Mouse (Mus musculus) G1E-ER4 (cell line): ENCODE results near the gene Cux1. TPM values are rescaled to one million over a fixed set of nuclear protein-coding genes. Genes with fewer than 3 reads are reported as not detected.

ENCODE experiments used
- GATA1 ChIP-seq: IDR thresholded peaks from one replicate; pipeline ENCODE4 v1.8.0; 2012; ENCODE audit warnings: low read length, inconsistent platforms
- polyA plus RNA-seq: library from polyadenylated mRNA; stranded (reverse); fragments of >175 nt; gene quantifications from 2 replicates; pipeline ENCODE4 v1.2.3, GENCODE M21; 2012

Gene Cux1
- polyA plus RNA-seq, 1 experiment = not detected

DNA sequence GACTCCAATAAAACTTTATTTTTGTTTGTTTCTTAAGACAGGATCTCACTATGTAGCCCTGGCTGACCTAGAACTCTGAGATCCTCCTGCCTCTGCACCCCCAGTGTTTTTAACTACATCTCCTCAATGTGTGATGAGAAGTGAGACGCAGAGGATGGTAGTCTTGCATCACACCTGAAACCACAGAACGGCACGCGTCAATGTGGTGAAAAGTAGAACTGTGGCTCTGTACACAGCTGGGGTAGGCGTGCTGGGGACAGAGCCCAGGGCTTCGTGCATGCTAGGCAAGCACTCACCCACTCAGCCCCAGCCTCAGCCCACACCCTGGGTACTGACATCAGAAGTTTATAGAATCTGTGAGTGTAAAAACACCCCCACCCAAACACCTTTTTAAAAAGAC, 107.4 kb downstream of the Cux1 start:
- no peak for TF ChIP-seq GATA1

DNA sequence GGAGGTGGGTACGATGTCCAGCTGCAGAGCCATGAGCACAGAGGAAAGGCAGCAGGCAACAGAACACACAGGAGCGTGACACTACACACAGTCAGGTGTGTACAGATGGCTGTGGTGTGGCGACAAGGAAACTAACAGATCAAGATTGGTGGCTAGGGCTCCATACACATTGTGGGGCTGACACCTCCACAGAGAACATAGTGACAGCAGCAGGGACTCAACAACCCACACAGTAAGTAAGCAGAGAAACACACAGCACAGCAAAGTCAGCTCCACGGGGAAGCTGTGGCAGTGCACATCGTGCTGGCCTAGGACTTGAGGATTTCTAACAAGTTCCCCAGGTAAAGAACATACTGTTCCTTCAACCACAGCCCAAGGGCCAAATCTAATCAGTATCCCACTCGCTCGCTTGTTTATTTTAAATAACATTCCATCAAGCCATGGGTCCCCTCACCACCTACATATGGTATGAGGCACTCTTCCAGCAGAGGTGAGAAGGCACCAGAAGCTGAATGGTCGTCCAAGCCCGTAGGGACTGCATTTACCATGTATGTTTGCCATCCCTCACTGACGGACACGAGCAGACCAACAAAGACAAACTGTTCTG, 108.3 kb downstream of the Cux1 start:
- TF ChIP-seq GATA1 = no peak

DNA sequence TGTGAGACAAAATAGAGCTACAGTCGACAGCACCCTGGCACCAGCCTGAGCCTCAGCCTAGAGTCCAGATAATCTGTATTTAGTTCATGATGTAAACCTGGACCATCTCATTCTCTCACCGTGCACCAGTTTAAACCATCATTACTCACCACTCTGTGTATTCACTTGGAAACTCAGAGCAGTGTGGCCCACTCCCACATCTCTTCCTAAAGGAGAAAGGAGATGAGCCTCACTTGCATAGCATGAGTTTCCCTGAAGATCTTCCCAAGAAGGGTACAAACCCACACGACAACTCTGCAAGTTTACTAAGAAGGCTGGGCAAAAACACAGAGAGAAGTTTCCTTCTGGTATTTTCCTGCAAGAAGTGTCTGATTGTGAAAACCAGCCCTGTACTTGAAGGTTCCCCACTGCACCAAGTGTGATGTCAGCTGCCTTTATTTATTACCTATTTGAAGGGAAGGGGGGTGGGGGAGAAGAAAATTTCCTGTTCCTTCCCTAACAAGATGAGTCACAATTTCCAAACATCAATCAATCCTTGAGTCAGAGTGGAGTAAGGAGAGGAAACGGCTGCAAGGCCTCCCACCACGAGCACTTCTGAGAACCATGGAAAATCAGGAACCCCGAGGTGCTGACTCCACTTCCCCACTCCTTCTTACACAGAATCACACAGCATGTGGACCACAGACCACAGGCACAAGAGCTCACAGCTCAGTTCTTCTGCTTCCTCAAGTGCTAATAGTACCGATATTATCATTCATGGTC, 109.0 kb downstream of the Cux1 start:
- no peak for TF ChIP-seq GATA1

DNA sequence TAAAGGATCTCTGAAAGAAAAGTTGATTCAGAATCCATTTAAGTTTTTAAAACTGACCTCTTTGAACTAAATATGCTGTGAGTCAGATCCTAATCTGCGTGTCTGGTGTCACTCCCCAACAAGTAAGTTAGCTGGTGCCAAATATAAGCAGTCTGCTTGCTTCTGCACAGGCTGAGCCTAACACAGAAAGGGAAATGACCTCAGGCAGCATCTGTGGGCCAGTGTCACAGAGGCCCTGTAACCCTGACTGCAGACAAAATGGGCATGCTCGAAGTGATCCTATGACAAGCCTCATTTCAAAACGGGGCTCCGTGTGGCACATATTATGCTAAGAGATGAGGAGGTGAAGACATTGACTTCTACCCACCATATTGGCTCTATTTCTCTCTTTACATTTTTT, 110.9 kb downstream of the Cux1 start:
- no peak for TF ChIP-seq GATA1

DNA sequence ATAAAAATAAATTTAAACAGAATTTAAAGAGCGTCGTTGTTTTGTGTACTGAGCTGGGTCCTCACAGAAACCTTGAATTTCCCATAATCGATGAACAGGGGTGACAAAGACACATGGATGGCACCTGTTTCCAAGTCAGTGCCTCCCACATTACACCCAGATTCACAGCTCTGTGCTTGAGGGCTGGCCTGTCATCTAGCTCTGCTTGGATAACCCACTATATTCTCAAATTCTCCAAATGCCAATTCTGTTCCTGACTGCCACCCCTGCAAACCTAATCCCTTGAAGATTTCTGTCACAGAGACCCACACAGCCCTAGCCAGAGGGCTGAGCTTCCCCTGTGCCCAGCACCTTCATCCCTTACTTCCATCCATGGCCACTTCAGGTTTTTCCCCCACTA, 114.6 kb downstream of the Cux1 start:
- TF ChIP-seq GATA1 = no peak

DNA sequence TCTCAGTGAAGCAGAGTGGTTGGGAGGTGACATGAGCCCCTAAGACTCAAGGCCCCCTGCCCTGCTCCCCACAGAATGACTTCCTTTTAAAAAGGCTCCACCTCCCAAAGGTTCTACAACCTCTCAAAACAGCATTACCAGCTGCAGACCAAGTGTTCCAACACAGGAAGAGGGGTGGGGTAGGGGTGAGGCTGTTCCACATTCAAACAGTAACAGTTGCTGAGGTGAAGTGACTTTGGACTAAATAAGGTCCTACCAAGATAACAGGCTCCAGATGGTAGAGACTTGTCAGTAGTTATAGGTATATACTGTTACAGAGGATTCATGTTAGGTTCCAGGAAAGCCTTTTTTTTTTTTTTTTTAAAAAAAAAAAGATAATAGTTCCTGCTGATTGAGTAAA, 117.5 kb downstream of the Cux1 start:
- no peak for TF ChIP-seq GATA1

DNA sequence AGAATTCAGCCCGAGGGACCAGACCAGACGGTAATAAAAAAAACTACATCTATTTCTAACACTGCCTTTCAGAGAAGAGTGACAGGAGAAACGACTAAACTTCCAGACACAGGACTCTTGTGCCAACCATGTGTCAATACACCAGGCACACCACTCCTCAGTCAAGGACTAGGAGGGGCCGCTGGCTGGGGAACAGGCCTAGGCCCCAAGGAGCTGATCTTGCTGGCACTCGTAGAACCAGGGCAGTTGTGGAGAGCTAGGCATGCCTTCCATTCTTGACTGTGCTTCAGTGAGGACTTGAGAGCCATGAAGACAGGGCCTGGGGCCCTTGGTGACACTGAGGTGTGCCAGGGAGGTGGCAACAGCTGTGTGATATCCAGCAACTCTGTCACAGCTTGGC, 121.3 kb downstream of the Cux1 start:
- no peak for TF ChIP-seq GATA1

DNA sequence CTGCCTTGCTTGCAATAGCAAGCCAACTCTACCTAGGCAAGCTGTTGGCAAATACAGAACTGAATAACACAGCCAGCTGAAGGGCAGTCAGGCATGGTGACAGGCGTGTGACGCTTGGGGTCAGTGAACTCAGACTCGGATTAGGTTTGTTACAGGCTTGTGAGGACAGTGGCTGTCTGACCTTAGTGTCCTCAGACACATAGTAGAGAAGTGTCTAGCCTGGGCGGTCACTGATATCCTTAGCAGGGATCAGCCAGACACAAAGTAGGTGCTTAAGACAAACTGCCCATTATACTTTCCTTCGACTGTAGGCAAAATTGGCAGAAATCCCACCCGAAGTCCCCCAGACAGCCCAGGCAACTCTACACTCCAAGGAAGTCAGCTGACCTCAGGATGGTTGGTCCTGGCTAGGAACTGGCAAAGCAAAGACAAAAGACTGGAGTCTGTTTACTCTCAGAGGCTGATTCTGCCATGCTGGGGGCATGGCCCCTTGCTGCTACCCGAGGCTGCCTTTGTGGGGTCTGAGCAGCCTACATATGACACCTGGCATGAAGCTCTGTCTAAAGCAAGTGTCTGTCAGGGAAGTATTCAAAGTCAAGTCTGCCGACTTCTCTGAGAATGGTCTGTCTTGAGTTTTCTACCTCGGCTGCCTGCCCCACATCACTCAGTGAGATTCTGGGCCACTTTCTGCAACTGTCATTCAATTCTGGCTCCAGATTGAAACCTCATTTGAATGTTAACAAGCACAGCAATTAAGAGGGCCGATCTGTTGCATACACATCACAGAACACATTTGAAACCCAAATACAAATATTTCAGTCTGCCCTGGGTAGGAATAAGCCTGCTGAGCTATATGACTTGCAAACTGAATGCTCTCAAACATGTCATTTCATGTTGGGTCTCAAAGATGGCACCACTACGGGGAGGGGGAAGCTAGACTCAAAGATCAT, 124.8 kb downstream of the Cux1 start:
- TF ChIP-seq GATA1 = no peak

DNA sequence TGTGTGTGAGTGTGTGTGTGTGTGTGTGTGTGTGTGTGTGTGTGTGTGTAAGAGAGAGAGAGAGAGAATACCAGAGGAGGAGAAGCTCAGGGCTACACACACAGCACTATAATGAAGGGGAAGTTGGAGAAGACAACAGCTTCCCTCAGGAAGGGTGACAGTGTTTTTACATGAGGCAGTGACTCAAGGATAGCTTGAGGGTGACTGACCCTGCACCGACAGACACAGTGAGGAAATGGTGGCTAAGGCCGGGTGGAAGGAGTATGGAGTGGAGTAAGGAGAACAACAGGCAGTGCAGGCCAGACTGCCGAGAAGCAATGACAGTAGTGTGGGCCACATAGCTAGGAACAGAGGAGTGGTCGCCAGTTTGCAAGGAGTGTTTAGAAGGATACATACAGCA, 137.6 kb downstream of the Cux1 start:
- TF ChIP-seq GATA1 = no peak

DNA sequence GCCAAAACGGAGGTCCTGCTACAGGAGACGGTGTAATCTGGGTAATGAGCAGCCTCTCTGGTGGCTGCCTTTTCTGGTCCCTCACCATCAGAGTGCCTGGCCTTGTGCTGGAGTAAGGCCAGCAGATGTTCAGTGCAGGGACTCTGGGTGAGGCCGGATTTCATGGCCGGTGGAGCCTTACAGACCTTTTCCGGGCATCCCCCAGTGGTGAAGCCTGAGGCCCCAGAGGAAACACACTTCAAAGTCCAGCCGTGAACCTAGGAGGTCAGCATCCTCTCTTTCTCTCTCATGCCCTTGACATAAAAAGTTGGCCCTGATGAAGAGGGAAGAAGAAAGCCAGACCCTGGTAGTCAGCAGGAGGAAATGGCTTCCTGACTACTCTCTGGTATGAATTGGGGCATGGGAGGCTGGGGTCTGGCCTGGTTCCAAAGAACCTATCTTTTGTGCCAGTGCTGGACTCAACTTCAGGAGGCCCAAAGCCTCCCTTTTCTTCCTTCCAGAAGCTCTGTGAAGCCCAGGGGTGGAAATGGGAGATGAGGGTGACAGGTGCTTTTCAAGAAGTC, 138.7 kb downstream of the Cux1 start:
- no peak for TF ChIP-seq GATA1

DNA sequence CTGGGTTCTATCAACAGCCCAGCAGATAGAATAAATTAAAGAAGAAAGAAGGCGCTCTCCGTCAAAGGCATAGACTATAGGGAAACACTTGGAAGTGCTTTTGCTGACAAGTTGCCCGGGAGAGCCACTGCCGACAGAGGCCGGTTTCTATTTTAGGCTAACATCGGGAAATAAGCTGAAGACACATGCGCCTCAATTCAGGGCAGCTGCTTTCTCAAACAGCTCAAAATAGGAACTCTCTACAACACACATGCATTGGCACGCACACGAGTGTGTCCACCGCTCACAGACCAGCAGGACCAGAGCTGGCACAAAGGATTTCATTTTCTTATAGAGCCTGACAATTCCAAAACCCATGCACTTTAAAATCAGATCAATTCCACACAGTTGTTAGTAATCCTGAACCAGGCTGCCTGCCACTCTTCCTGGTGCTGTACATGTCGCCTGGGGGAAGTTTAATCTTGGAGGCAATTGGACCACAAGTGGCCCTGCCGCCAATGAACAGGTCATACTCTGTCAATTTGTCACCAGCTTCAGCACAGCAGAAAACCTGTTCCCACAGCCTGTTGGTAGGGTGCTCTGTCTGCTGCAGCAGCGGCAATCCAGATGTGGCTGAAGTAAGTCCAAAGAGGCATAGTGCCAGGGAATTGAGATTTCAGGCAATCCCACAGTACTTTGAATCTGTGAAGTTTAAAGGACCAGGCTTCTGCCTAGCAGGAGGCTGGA, 139.4 kb downstream of the Cux1 start:
- no peak for TF ChIP-seq GATA1

DNA sequence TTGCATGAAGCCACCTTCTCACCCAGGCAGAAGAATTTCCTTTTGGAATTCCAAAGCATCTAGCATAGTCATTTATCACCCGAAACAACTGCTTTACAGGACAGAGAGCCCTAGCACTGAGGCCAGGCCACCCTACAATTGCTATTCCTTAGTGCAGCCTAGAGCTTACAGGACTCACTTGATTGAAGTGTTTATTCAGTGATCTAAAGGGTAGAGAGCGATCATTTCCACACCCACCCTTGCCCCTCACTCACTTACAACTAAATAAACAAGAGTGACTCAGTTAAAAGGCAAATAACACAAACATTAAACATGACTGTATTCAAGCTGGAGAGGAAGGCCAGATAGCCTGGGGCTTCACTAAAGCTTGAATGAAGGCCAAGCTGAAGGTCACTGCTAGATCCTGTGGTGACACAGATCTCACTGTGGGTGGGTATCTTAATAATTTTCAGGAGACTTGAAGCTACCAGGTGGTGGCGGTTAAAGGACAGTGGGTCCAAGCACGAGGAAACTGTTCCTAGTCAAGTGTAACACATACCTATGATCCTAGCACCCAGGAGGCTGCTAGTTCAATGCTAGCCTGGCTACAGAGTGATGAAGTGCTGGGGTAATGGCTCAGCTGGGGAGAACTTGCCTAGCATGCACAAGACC, 140.0 kb downstream of the Cux1 start:
- no peak for TF ChIP-seq GATA1

DNA sequence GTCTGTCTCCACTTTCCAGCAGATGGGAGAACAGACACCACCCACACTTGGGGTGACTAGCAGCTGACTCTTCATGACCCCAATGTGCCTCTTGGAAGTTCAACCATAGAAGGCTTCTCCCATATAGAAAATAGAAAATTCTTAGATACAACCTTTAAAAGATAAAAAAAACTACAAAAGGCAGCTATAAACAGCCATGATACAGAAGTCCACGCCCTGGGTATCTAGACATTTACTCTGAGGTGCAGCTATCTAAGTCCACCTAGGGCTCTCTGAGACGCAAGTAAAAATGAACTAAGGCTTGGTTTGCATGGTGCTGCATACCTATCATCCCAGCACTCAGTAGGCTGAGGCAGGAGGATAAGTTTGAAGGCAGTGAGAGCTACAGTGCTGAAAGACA, 144.3 kb downstream of the Cux1 start:
- no peak for TF ChIP-seq GATA1

DNA sequence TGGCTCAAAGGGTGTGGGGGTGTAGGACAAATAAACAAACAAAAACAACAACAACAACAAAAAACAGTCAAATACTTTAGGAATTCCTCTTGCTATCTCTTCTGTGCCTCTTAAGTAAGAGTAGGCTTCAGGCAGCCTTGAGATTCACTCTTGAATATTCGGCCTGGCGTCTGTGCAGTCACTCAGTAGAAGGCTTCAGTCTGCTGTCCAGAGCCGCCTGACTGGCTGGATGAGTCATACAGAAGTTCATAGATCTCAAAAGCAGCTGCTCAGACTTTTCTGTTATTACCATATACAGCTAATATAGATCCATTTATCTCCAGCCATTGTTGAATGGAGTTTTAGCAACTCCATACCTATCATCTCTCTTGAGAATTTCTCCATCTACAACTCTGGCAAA, 145.4 kb downstream of the Cux1 start:
- TF ChIP-seq GATA1 = no peak

DNA sequence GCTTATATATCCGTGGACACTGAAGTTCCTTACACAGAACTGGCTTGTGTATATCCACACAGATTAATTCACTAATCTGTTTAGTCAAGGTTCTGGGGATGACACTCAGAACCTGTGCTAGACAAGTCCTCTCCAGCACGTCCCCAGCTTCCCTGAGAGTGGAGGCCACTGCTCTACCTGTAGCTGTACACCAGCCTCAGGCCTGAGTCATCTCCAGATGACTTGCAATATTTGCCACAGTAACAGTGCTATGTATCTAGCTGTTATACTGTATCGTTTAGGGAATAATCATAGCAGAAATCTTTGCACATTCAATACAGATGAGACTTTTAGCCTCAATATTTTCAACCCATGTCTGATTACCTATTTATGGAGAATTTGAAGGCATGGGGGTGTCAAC, 146.0 kb downstream of the Cux1 start:
- no peak for TF ChIP-seq GATA1
